Mouse (Mus musculus) heart, postnatal 0 days (tissue): ENCODE results near the gene Rbp4. TPM values are rescaled to one million over a fixed set of nuclear protein-coding genes. Genes with fewer than 3 reads are reported as not detected.

Source experiments
- ATAC-seq: fragments of 200-750 bp; cut with Nextera tagmentation; 2 replicates; pipeline ENCODE4 v1.8.0; 2017; ENCODE audit warnings: low read depth, moderate number of reproducible peaks, moderate library complexity; ENCODE audit not compliant: insufficient read depth
- DNase-seq: peaks from one replicate; pipeline ENCODE4 v3.0.0-alpha.2; 2016; ENCODE audit warnings: low spot score
- H3K27ac ChIP-seq: fragments of 300-500 bp; sonication (generic); 2 replicates; pipeline ENCODE4 v1.5.1; 2014; ENCODE audit warnings: low read depth, mild to moderate bottlenecking
- H3K27me3 ChIP-seq: fragments of 300-500 bp; sonication (generic); 2 replicates; pipeline ENCODE4 v1.6.1; 2014; ENCODE audit warnings: low read length, mixed read lengths; ENCODE audit not compliant: control insufficient read depth, insufficient read depth
- H3K36me3 ChIP-seq: fragments of 300-500 bp; sonication (generic); replicated peaks from 2 replicates; pipeline ENCODE4 v1.6.1; 2014; ENCODE audit warnings: low read length, mixed read lengths; ENCODE audit not compliant: control insufficient read depth, insufficient read depth
- H3K4me1 ChIP-seq: fragments of 300-500 bp; sonication (generic); 2 replicates; pipeline ENCODE4 v1.6.1; 2014; ENCODE audit warnings: antibody characterized with exemption; ENCODE audit not compliant: control insufficient read depth, insufficient read depth
- H3K4me2 ChIP-seq: fragments of 300-500 bp; sonication (generic); 2 replicates; pipeline ENCODE4 v1.6.1; 2014; ENCODE audit warnings: low read depth, mild to moderate bottlenecking, low read length, moderate library complexity
- H3K4me3 ChIP-seq: fragments of 300-500 bp; sonication (generic); 2 replicates; pipeline ENCODE4 v1.5.1; 2014; ENCODE audit warnings: low read depth, low read length
- H3K9ac ChIP-seq: fragments of 300-500 bp; sonication (generic); replicated peaks from 2 replicates; pipeline ENCODE4 v1.6.1; 2014; ENCODE audit warnings: low read depth, low read length, mixed read lengths
- H3K9me3 ChIP-seq: fragments of 300-500 bp; sonication (generic); replicated peaks from 2 replicates; pipeline ENCODE4 v1.6.1; 2016; ENCODE audit warnings: low read length; ENCODE audit not compliant: control insufficient read depth
- CTCF ChIP-seq: IDR thresholded peaks from 2 replicates; pipeline ENCODE4 v1.5.1; 2016; ENCODE audit warnings: antibody characterized with exemption, control low read depth, low read depth
- EP300 ChIP-seq: IDR thresholded peaks from 2 replicates; pipeline ENCODE4 v1.6.1; 2016; ENCODE audit warnings: antibody characterized with exemption, low read depth
- WGBS: fragments of 180-500 bp; shearing (Covaris S2); extraction: QIAGEN DNeasy Blood & Tissue Kit; methylation state at CpG from one replicate; pipeline ENCODE4 v1.1.7; 2014; 5-methylcytosine and 5-hydroxymethylcytosine counted together
- polyA plus RNA-seq: library from polyadenylated mRNA; unstranded; fragments of >200 nt; fragmentation: Nextera tagmentation; extraction: Ambion mirVana; gene quantifications from 2 replicates; pipeline ENCODE4 v1.2.1, GENCODE M21; 2015
- total RNA-seq: library from RNA; depleted of rRNA; stranded (reverse); fragments of >200 nt; gene quantifications from 2 replicates; pipeline ENCODE4 v1.2.3, GENCODE M21; 2014; ENCODE audit warnings: low replicate concordance

Rbp4 gene
- total and polyA plus RNA-seq, 2 experiments from 2014 or later: 0.87 to 2.1 TPM

DNA sequence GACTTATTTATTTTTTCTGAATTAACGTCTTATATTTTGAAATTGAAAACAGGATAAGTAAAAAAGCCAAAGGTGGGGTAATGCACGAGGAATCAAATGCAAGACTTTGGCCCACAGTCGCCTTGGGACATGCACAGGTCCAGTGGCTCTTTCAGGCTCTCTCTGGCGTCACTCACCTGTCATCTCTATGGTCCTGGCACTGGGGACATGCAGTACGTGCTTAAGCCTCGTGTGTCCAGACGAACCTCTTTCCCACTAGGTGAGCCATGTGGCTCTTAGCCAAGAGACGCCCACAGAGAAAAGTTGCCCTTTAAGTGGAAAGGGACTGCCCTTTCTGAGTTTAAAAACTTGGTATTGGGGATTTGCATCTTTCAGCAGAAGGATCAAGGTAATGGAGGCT, 35.7 kb downstream of the Rbp4 start:
- Histone ChIP-seq H3K36me3 (no peaks in the 10 kb centered on the region), H3K4me2 (no peak overlapping the region), H3K4me1 (no peaks in the 10 kb centered on the region), H3K9ac (no peak overlapping the region), H3K9me3 (no peaks in the 10 kb centered on the region), H3K4me3 (no peak overlapping the region), H3K27me3 (0 out of 2 replicates have a peak, but pooled peaks cover 5% of the 10 kb centered on the region), H3K27ac (no peak overlapping the region)
- ATAC-seq: no peak
- WGBS: 63% methylated on average over 8 of the region's 8 CpGs
- no peak for DNase-seq
- TF ChIP-seq CTCF (no peak), EP300 (no peak)

GRCm38 (mm10) chr19:38086948-38087551, 38.0 kb downstream of the Rbp4 start:
- H3K4me1 ChIP-seq: no peaks in the 10 kb centered on the region
- H3K4me3 ChIP-seq: no peak overlapping the region
- peak; percentile 55 for DNase-seq
- no peak overlapping the region for H3K27ac ChIP-seq
- 39% methylated on average over 11 of the region's 11 CpGs for WGBS
- H3K9me3 ChIP-seq: no peaks in the 10 kb centered on the region
- TF ChIP-seq EP300 (no peak), CTCF (peak; percentile 72)
- no peak overlapping the region for H3K4me2 ChIP-seq
- H3K27me3 ChIP-seq: no peaks in the 10 kb centered on the region
- no peak overlapping the region for H3K9ac ChIP-seq
- H3K36me3 ChIP-seq: no peaks in the 10 kb centered on the region
- peak; percentile 87 for ATAC-seq

GRCm38 (mm10) chr19:38085841-38086240, 39.2 kb downstream of the Rbp4 start:
- Histone ChIP-seq H3K9me3 (no peaks in the 10 kb centered on the region), H3K9ac (no peak overlapping the region), H3K27me3 (no peaks in the 10 kb centered on the region), H3K4me2 (no peak overlapping the region), H3K36me3 (no peaks in the 10 kb centered on the region), H3K4me3 (no peak overlapping the region), H3K27ac (no peak overlapping the region), H3K4me1 (no peaks in the 10 kb centered on the region)
- WGBS: 62% methylated on average over 4 of the region's 4 CpGs
- no peak for TF ChIP-seq EP300
- TF ChIP-seq CTCF: no peak
- no peak for DNase-seq
- ATAC-seq: no peak

DNA sequence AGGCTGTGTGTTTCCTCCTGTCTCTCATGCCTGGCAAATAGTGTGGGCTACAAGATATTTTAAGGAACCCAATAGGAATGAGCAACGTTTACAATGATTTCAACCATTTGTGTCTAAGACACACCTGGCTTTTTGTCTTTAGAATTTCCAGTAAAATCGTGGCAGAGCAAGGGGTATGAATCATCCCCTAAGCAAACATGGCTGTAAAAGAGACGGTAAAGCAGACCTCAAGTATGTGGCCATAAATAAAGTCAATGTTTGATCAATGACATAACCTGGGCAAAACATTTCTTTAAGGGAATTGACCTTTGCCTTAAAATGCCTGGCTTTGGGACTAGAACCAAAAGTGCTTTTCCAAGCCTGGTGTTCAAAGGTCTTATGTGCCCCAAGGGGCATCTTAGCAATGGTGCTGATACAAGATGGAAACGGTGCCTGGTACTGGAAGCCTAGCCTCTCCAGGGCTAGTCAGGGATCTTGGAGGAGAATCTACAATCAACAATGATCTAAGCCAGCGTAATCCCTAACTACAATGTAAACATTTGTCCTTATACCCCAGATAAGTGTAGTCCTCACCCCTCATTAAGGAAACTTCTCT, 42.1 kb downstream of the Rbp4 start:
- WGBS: 51% methylated on average over 5 of the region's 5 CpGs
- H3K4me1 ChIP-seq: no peaks in the 10 kb centered on the region
- H3K27ac ChIP-seq: no peak overlapping the region
- no peak overlapping the region for H3K4me3 ChIP-seq
- no peak overlapping the region for H3K9ac ChIP-seq
- TF ChIP-seq EP300: no peak
- TF ChIP-seq CTCF: no peak
- ATAC-seq (no peak), DNase-seq (no peak)
- H3K9me3 ChIP-seq: no peaks in the 10 kb centered on the region
- H3K27me3 ChIP-seq: no peaks in the 10 kb centered on the region
- no peak overlapping the region for H3K4me2 ChIP-seq
- H3K36me3 ChIP-seq: no peaks in the 10 kb centered on the region

DNA sequence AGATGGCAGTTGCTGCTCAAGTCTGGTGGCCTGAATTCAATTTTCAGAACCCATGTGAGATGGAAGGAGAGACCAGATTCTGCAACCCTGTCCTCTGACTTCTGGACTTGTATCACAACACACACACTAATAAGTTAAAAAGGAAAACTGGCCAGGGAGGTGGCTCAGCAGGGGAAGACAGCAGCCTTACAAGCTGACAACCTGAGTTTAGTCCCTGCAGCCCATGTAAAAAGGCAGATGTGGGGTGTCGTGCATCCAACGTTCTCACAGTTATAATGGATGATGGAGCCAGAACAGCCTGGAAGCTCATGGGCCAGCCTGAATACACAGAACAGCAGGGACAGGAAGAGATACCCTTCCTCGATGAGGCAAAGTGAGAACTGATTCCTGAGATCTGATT, 43.7 kb downstream of the Rbp4 start:
- TF ChIP-seq CTCF (no peak), EP300 (no peak)
- H3K4me3 ChIP-seq: no peak overlapping the region
- H3K36me3 ChIP-seq: no peaks in the 10 kb centered on the region
- H3K9me3 ChIP-seq: no peaks in the 10 kb centered on the region
- no peak overlapping the region for H3K4me2 ChIP-seq
- H3K27ac ChIP-seq: no peak overlapping the region
- H3K4me1 ChIP-seq: no peaks in the 10 kb centered on the region
- H3K9ac ChIP-seq: no peak overlapping the region
- 69% methylated on average over 3 of the region's 3 CpGs for WGBS
- no peak for DNase-seq
- ATAC-seq: no peak
- H3K27me3 ChIP-seq: no peaks in the 10 kb centered on the region
